In the genomic region with DNA sequence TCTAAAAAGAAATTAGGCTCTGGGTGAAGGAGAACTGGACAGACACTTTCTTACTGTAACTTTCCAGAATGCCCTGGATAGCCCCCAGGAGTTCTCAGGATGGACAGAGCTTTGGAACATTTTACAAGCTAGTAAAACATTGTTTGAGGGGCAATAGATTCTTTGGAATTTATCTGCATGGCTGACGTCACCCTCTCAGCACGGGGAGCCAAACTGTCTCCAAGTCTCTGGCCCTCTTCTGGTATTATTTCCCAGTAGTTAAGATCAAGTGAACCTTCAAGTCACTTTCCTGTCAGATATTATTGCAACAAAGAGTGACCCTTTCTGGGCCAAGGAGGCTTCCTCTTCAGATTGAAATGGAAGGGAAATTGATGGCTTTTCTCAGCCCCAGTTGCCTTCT, we compare ENCODE assay signal across 14 mouse cellular contexts.
A peak's percentile ranks its signal among the peaks of the same experiment; 100 is the strongest.
DNase-seq lines count a peak whose midpoint lies in the region; ATAC-seq and TF ChIP-seq lines count a peak whose summit lies in the region.
"Had no signal": no experiment of that assay in that cellular context is flagged by ENCODE, and none has a peak within 500 bp of the region (broad histone marks: within the 10 kb centered on the region; RNA-seq: fewer than 3 reads in every experiment).

No protein-coding gene starts in this region.

- no peak for ATAC-seq in limb, embryonic 12.5 days (ENCODE audit: insufficient number of reproducible peaks, insufficient read depth, low FRiP score, low TSS enrichment, low read depth)
- ATAC-seq in limb, embryonic 14.5 days (ENCODE audit: low FRiP score, low read depth), result no peak

- H3K27ac ChIP-seq in limb, embryonic 12.5 days, result peak overlapping the region; percentile 51; the same call in 1 of the 2 replicates
- H3K27ac ChIP-seq in limb, embryonic 10.5 days, result no peak overlapping the region
- 0 out of 2 replicates have a peak overlapping the region, but pooled peaks have one; percentile 15 for H3K27ac ChIP-seq in limb, embryonic 14.5 days (replicated peaks; ENCODE audit: low read depth, low read length)
- H3K27ac ChIP-seq: heart, embryonic 15.5 days; layer of hippocampus, adult 2 months; lung, embryonic 15.5 days; midbrain, embryonic 12.5 days; neural tube, embryonic 12.5 days had no signal

- H3K4me3 ChIP-seq in limb, embryonic 12.5 days (replicated peaks), result no peak overlapping the region
- no peak overlapping the region for H3K4me3 ChIP-seq in limb, embryonic 10.5 days
- no peak overlapping the region for H3K4me3 ChIP-seq in limb, embryonic 14.5 days (replicated peaks; ENCODE audit: low read length)
- H3K4me3 ChIP-seq: heart, embryonic 15.5 days; layer of hippocampus, adult 2 months; lung, embryonic 15.5 days; midbrain, embryonic 12.5 days; neural tube, embryonic 12.5 days had no signal

- no peaks in the 10 kb centered on the region for H3K9me3 ChIP-seq in limb, embryonic 12.5 days
- no peaks in the 10 kb centered on the region for H3K9me3 ChIP-seq in limb, embryonic 10.5 days (replicated peaks)
- no peaks in the 10 kb centered on the region for H3K9me3 ChIP-seq in limb, embryonic 14.5 days (ENCODE audit: control insufficient read depth, low read length)
- H3K9me3 ChIP-seq: heart, embryonic 15.5 days; lung, embryonic 15.5 days; midbrain, embryonic 12.5 days; neural tube, embryonic 12.5 days had no signal

- no peak overlapping the region for H3K9ac ChIP-seq in limb, embryonic 12.5 days (replicated peaks)
- H3K9ac ChIP-seq in limb, embryonic 14.5 days (ENCODE audit: low read depth, low read length, severe bottlenecking), result no peak overlapping the region
- H3K9ac ChIP-seq: heart, embryonic 15.5 days; lung, embryonic 15.5 days; midbrain, embryonic 12.5 days; neural tube, embryonic 12.5 days had no signal

- no peak for DNase-seq in limb, embryonic 10.5 days (ENCODE audit: low spot score)
- DNase-seq in heart, adult 9 months (ENCODE audit: low spot score in 2 of 2), result peak; percentile 36 to 47
- peak; percentile 38 to 42 for DNase-seq in heart, postnatal 10 days
- DNase-seq in limb, embryonic 14.5 days (ENCODE audit: low spot score), result peak; percentile 45
- no peak for DNase-seq in embryo, embryonic 10.5 days (ENCODE audit: low spot score)
- no peak for DNase-seq in cerebellum, postnatal 25 days
- DNase-seq in adrenal gland, postnatal 14 days, result no peak

- intact Hi-C loops in heart, postnatal 10 days (cut with DNase I), result no loop called here

- H3K27me3 ChIP-seq in limb, embryonic 12.5 days, result no peaks in the 10 kb centered on the region; the same call in 1 of the 2 replicates
- H3K27me3 ChIP-seq in limb, embryonic 10.5 days (ENCODE audit: low read depth, poor library complexity, severe bottlenecking), result peaks cover 29% of the 10 kb centered on the region
- no peaks in the 10 kb centered on the region for H3K27me3 ChIP-seq in limb, embryonic 14.5 days (ENCODE audit: control insufficient read depth, insufficient read depth, low read length)
- H3K27me3 ChIP-seq: CH12.LX; lung, embryonic 15.5 days had no signal

- no peak overlapping the region for H3K4me2 ChIP-seq in limb, embryonic 12.5 days
- no peak overlapping the region for H3K4me2 ChIP-seq in limb, embryonic 14.5 days (replicated peaks; ENCODE audit: low read depth, low read length, severe bottlenecking)
- H3K4me2 ChIP-seq: heart, embryonic 15.5 days; lung, embryonic 15.5 days; midbrain, embryonic 12.5 days; neural tube, embryonic 12.5 days had no signal

- H3K4me1 ChIP-seq in limb, embryonic 12.5 days (replicated peaks), result peaks cover 25% of the 10 kb centered on the region
- peaks cover 53% of the 10 kb centered on the region for H3K4me1 ChIP-seq in limb, embryonic 10.5 days
- peaks cover 17% of the 10 kb centered on the region for H3K4me1 ChIP-seq in limb, embryonic 14.5 days (ENCODE audit: control insufficient read depth, insufficient read depth, low read length)
- H3K4me1 ChIP-seq: midbrain, embryonic 12.5 days had no signal

- no peak for TF ChIP-seq POLR2A in limb, embryonic 14.5 days (IDR thresholded peaks at IDR 0.05; ENCODE audit: borderline replicate concordance, extremely low read depth, insufficient read depth, insufficient read length)

- no peaks in the 10 kb centered on the region for H3K36me3 ChIP-seq in limb, embryonic 12.5 days
- H3K36me3 ChIP-seq in limb, embryonic 10.5 days, result no peaks in the 10 kb centered on the region
- H3K36me3 ChIP-seq in limb, embryonic 14.5 days (ENCODE audit: control insufficient read depth, insufficient read depth, low read length), result no peaks in the 10 kb centered on the region
- H3K36me3 ChIP-seq: heart, embryonic 15.5 days; lung, embryonic 15.5 days; midbrain, embryonic 12.5 days; neural tube, embryonic 12.5 days had no signal

- 35% methylated on average over 2 of the region's 2 CpGs for WGBS in limb, embryonic 12.5 days
- 57% methylated on average over 2 of the region's 2 CpGs for WGBS in limb, embryonic 10.5 days
- 16% methylated on average over 2 of the region's 2 CpGs for WGBS in limb, embryonic 14.5 days

Comparison
In these comparisons a context has a peak if more than half of its experiments do, and no peak if none do; other contexts are left out.
1. DNase-seq: peak in heart, adult 9 months (2 of 2), heart, postnatal 10 days (2 of 2) and limb, embryonic 14.5 days (single experiment); none in limb, embryonic 10.5 days (single experiment), embryo, embryonic 10.5 days (single experiment), cerebellum, postnatal 25 days (0 of 2) and adrenal gland, postnatal 14 days (single experiment).